Mouse (Mus musculus) R1 (cell line): ENCODE results near the gene Coro2b.
A peak's percentile ranks its signal among the peaks of the same experiment; 100 is the strongest.

ENCODE experiments used
- DNase-seq: peaks from one replicate; pipeline ENCODE4 v3.0.0-alpha.2; 2018; ENCODE audit warnings: low read depth, low spot score

Gene Coro2b

DNA sequence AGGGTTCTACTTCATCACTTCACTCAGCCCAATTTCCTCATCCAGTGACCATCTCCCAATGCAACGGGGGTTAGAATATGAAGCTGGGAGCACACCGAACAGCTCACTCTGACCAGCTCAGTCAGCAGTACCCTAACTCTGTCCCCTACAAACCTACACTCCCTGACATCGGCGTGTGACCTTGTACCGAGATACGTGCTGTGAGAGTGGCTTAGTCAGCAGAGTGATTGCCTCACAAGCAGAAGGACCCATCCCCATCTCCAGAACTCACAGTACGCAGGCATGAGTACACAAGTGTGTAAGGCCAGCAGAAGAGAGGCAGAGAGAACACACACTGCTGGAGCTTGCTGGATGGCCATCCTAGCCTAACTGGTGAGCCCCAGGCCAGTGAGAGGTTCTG, 21.7 kb downstream of the Coro2b start:
- no peak for DNase-seq

DNA sequence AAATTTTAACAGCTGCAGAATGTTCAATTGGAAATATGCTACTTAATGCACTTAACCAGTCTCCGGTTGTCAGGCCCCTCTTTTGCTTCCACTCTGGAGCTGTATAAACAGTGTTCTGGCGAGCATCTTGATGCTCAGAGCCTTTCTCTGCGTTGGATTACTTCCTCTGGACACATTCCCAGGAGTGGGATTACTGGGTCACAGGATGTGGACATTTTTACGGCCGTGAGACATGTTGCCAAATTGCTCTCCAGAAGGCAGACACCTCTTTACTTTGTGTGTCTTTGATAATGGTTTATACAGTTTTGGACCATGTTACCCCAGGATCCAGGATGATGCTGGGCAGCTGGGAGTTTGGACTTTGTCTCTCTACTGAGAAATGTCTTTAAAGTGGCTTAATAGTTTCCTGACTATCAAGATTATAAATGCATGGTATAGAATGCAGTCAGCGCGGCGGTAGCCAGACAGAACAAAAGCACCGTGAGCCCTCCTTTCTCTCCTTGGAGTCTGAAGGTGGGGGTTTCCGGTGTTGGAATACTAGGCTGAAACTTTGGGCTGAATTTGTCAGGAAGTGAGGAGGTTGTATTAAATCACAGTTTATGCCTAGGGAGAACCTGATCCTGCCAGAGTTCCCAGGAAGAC, 23.2 kb downstream of the Coro2b start:
- DNase-seq, result peak; percentile 36

DNA sequence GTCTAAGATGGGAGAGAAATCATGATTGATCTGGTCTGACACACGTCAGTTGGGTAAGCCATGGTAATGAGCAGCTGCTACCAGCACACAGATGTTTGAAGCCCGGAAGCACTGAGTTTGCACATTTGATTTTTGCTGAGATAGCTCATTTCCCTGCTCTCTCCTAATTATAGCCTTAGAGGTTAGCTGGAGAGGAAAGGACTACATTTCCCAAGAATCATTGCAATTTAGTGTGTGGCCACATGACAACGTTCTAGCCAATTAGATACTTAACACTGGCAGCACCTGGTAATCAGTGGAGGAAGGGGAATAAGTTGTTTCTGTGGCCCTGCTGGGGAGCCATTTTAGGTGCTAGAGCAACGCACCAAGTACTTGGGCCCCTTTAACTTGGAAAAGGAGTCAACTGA, 26.3 kb downstream of the Coro2b start:
- peak; percentile 89 for DNase-seq

DNA sequence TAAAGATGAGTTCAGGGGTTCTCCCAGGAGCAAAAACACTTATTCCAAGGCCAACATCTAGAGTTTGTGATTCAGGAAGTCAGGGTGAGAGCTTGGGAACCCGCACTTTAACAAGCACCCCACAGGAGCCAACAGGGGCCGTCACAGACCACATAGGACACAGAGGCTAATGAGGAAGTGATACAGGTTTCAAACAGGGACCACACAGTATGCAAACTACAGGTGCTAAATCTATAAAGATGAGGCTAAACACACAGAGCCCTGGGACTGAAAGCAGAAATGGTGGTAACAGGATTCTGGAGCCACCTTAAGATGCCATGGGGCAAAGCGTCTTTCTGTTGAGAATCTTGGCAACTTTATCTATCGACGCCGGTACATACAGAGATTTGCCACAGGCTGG, 27.2 kb downstream of the Coro2b start:
- DNase-seq, result no peak

DNA sequence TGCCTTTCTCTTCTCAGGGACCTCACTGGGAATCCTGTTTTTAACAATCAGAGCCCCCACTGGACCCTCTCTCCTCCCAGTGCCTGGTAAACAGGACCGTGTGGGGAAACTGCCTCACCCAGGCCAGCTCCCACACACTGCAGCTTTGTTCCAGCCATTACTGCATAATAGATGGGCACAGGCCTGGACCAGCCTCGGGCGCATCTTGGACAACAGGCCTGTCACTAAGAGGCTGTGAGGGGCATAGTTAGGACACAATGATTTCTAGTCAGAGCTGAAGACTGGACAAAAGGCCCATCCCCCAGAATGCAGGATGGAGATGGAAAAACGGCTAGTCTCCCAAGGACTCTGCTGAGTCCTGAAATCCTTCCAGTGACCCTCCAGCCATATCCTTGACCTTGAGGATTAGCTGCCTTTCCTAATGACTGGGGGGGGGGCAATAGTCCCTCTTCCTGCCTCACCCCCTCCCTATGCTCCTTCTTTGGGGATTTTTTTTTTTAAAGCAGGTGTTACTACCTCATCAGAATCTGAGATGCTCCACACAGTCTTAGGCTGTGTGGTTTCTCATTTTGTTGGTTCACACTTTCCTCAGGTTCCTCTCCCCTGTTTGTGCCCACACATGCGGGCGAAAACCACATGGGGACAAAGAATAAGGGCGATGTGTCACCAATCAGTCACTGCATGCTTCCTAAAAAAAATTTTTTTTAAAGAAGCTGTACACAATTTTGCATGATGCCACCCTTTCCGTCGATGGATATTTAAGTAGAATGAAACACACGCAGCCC, 27.9 kb downstream of the Coro2b start:
- DNase-seq, result no peak

DNA sequence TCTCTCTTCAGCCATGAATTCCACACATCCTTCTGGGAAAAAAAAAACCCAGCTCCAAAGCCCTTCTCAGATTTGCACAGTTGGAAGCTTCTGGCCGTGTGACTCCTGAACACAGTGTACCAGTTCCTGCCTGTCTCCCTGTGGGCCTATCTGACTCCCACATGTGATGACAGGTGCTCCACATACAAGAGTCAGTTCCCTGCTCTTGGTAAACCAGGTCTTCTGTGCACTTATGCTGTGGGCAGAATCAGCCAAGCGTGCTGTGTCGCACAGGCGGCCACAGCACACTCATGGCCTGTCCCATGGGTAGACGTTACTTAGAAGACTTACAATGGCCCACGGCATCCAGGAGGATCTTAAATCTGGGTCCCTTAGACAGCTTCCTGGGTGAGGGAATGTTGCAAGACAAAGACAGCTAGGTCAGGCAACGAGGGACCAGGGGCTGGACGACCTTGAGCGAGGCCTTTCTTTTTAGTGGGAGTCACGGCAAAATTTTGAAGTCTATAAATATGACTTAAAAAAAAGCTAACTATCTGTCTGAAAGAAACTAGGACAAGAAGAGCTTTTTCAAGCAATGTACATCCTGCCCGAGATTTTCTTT, 30.3 kb downstream of the Coro2b start:
- DNase-seq, result no peak

DNA sequence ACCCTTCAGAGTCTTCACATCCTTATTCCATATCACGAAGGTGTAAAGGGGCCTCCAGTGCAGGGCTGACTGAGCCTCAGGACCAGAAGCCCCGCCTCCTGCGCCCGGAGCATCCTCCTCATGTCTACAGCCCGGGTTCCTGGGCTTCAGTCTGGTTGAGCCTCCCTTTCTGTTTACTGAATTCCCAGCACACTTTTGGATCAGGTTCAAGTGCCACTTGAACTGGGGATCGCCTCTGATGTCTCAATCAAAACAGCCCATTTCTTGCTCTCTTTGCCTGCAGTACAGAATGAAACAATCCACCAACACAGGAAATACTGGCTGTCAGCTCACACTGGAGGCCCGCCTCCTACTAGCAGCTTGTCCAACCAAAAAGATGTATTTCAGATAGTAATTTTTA, 32.7 kb downstream of the Coro2b start:
- peak; percentile 33 for DNase-seq

DNA sequence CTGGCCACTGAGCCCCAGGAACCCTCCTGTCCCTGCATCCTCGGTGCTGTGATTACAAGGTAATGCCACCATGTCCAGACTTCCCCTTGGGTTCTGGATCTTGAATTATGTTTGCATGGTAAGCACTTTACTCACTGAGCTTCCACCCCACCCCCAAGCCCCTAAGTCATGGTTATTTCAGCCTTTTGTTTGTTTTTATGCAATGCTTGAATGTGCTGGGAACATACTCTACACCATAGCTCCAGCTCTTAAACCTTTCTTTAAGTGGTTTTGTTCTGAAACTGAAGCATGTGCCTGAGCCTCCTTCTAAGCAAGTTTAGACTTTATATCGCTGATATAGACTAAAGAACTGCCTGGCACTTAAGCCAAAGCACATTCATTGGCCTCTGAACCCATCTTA, 34.5 kb downstream of the Coro2b start:
- no peak for DNase-seq

DNA sequence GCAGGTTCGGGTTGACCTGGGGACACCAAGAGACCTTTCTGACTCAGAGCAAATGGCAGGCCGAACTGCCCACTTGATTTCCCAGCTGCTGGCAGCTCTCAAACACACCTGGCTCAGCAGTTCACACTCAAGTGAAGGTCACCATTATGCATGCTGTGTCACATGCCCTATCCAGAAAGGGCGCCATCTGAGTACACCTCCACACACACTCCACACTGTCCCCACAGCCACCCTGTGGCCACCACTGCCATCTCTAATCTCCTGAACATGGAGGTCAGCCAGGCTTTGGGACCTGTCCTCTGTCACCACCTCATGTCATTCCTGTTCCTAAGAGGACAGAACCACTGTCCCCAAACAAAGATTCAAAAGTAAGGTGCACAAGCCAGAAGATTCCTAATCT, 35.3 kb downstream of the Coro2b start:
- DNase-seq, result no peak

DNA sequence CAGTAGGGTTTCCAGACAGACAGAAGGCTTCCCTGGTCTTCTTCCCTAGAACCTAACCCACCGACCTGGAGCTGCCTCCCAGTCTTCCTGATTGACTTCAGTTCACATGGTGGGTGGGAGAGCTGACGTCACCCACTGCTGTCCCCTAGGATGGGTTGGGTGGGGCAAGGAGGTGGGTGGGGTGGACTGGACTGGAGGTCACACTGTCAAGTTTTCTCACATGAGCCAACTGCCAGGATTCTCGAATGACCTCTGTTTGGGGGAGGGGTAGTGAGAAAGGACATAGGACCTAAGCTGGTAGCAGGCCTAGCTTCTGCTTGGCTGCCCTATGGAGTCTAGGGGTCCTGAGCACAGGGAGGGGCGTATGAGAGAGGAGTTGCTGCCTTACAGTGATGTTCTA, 36.8 kb downstream of the Coro2b start:
- DNase-seq, result peak; percentile 51

DNA sequence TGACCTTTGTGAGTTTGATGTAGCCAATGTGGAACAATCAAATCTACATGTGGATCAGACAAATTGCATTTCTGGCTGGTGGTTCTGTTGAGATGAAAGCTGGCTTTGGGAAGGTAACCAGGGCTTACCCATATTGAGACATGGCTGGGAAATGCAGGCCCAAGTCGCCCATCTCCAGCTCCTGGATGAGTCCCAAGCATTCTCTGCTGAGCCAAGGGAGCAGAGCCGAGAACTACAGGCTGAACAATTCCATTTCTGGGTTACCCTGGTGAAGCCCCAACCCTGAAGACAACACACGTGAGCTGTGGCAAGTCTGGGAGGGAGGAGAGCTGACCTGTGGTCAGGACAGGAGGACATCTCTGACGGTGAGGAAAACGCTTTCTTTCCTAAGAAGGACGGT, 37.9 kb downstream of the Coro2b start:
- no peak for DNase-seq

DNA sequence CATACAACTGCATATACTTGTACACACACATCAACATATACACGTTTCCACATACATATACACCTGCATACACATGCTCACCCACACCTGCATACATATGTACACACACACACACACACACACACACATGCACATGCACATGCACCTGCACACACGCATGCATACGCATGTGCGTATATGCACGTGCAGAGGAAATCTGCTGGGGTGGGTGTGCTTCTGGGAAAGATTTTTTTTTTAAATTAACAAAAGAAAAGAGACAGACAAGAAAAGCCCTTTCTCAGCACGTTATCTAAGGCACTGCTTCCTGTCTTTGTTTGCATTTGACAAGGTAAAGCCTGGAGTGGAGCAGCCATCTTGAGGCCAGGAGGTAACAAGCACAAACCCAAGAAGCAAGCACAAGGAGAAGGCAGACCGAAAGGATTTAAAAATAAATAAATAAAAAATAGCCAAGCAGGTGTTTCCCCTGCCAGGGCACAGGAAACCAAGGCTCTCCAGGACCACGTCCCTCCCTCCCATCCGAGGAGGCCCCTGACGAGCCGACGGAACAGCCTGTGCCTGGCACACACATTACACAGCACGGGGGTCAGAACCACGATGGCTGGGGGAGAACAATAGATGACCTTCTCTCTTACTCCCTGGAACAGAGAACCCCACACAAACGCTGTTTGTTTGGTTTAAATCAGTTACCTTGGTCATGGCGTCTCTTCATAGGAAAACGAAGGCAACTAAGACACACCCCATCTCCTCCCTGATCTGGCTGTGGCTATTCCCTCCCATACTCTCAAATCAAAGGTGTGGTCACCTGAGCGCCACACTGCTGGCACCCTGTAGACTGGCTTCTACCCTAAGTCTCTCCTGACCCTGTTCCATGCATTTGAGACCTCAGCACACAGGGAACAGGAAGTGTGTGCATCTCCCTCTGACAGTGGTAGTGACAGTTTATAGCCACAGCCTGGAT, 39.4 kb downstream of the Coro2b start:
- peak; percentile 96 for DNase-seq

DNA sequence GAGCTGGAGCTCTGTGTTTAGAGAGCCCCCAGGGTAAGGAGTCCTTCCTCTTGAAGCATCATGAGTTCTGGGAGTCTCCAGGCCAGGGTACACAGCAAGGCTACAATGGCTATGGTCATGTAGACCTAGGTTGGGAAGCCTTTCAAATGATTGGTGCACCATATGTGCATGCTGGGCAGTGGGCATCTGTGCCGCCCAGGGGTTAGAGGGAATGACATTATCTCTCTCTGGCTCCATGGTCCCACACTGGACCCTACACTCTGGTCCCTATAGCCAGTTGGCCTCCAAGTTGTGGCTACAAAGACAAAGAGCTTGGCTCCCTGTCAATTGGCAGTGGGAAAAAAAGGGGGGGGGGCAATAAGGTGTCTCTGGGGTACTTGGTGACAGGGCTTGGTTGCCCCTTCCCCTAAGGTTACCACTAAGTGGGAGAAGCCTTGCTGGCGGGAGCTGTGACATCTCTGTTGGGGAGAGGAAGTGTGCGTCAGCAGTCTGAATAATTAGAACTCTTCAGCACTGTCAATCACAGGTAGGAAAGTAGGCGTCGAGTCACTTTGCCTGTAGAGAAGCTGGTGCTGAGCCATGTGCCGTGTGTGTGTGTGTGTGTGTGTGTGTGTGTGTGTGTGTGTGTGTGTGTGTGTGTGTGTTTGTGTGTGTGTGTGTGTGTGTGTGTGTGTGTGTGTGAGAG, 44.4 kb downstream of the Coro2b start:
- no peak for DNase-seq

DNA sequence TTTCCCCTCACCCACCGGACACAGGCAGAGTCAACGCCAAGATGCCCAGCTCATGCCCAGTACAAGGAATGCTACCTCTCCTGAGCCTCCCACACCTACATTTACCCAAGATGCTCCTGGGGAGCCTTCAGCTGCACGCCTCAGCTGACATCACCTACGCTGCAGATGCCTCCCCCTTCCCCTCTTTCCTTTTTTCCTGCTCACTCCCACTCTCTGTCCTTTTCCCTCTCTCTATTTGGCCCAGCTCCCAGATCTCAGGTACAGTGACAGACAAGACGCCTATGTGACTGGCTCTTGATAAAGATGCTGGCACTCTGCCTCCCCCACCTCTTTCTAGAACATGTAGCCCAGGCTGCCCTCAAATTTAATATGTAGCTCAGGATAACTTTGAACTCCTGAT, 45.2 kb downstream of the Coro2b start:
- no peak for DNase-seq

DNA sequence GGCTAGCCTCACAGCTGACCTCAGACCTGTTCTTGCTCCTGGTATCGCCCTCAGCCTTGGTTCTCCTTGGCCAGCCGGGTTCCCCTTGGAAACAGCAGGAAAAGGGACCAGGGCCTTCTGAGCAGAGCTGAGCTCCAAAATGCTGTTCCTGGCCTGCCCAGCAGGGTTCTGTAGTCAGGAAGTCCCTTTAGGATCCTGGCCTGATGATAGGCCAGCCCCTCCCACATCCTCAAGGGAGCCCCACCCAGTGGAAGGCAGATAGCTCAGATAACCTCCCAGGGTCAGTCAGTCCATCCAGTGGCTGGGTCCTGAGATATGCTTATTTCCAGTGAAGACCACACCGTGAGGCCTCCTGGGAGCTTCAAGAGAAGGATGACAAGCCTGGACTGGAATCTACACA, 45.7 kb downstream of the Coro2b start:
- DNase-seq, result peak; percentile 96

DNA sequence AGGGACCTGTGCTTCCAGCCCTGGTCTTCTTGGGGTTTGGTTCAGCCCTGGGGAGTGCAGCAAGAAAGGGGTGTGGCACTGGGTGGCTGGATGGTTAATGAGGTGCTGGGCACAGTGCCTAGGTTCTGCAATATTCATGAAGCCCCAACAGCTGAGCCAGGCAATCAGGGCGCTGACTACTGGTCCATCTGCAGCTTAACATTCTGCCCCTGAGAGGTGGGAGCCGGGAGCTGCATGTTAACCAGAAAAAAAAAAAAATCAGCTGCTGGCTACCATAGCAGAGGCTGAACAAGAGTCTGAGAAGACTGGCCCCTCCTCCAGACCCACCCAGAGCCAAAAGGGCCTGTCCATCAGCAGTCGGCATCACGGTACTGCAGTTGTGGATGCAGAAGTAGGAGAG, 52.7 kb downstream of the Coro2b start:
- no peak for DNase-seq

DNA sequence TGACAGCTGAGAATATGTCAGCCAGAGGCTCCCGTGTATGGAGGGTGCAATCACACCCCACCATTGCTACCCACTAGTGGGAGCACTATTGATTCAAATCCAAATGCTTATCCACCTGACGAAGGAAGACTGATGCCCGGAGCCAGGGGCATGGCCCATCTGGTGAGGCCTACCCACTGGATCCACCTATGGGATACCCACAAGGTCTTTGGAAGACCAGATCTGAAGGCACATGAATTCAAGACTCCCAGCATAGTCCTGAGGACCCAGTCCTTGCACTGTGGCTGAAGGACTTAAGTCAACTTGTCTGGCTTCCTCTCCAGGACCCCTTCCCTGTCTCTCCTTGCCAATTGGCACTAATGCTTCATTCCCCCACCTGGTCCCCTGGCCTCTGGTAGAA, 54.1 kb downstream of the Coro2b start:
- DNase-seq, result no peak

DNA sequence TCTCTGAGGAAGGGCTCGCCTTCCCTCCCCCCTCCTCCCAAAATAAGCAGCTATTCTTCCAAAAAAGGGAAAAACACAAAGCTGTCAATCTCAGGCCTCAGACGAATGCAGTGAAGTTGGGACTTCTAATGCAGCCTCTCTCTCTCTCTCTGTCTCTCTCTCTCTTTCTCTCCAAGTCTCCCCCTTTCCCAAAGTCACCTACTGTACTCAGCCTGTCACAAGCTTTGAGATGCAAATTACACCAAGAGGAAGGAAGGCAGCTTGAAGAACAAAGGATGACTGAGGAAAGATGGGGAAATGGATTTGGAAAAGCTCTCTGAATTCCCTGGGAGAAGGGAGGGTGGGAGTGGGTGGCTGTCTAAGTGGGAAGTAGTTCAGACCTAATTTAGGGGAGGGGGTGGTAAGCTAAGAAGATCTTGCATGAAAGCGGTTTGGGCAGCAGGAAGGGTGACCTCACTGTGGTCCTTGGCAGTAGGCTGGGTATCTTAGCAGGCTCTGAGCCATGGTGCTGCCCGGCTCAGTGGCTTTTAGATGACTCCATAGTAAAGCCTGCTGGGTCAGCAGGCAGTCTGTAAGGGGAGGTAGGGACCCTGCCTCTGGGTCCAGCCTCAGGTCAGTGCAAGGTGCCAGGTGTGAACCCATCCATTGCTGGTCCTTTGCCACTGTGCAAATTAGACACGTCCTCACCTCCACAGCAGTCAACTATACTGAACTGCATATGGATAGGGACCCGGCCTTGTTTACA, 55.8 kb downstream of the Coro2b start:
- peak; percentile 68 for DNase-seq

DNA sequence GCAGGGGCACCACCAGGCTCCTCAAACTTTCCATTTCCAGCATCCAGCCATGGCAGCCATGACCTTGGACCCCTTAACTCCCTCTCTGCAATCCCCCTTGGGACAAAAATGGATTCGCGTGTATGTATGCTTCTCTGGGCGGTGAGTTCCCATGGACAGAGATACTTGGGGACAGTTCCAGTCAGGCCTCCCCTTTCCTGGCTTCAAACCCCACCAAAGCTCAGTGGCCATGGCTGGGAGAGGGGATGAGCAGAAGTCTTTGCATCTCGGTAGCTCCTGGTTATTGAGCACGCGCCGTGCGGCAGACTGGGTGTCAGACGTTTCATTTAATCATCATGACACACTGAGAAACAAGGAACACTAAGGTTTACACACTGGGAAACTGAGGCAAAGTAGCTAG, 56.7 kb downstream of the Coro2b start:
- no peak for DNase-seq

DNA sequence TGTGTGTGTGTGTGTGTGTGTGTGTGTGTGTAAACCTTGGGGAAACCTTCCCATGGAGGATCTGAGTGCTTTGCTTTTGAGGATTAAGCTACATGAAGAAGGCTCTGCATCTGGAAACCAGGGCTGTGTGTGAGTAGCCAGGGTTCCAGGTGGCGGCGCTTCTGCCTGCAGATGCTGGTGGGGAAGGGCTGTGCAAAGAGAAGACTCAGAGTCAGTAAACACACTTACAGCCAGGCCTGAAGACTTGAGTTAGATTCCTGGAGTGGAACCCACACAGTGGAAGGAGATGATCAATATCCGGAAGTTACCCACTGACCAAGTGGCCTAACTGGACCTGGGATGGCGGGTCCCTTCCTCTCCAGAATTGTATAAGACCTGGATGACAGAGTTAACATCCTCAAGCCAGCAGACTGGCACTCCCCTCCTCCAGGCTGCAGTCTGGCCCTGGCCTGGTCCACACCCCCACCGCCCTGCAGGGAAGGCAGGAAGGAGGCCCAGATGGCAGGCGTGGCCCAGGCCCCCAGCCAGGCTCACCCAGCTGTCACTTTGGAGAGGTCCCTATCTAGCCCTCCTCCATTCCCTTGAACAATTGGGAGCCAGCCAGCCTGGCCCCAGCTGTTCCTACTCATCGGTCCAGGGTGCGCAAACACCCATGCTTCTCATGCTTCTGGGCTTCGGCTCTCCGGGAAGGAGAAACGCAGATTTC, 59.9 kb downstream of the Coro2b start:
- DNase-seq, result no peak
